Mouse (Mus musculus): ENCODE results near the gene BC005561. TPM values are rescaled to one million over a fixed set of nuclear protein-coding genes. Genes with fewer than 3 reads are reported as not detected.
"Not testable (repeated sequence)": the region's sequence is repeated elsewhere in the genome, so short reads cannot be mapped to it uniquely, and the experiment has no call there.

The BC005561 gene
- polyA plus RNA-seq (2017; shearing (Covaris generic)): 1 to 10 TPM; 2.1 to 3.7 (median 2.9) TPM

DNA sequence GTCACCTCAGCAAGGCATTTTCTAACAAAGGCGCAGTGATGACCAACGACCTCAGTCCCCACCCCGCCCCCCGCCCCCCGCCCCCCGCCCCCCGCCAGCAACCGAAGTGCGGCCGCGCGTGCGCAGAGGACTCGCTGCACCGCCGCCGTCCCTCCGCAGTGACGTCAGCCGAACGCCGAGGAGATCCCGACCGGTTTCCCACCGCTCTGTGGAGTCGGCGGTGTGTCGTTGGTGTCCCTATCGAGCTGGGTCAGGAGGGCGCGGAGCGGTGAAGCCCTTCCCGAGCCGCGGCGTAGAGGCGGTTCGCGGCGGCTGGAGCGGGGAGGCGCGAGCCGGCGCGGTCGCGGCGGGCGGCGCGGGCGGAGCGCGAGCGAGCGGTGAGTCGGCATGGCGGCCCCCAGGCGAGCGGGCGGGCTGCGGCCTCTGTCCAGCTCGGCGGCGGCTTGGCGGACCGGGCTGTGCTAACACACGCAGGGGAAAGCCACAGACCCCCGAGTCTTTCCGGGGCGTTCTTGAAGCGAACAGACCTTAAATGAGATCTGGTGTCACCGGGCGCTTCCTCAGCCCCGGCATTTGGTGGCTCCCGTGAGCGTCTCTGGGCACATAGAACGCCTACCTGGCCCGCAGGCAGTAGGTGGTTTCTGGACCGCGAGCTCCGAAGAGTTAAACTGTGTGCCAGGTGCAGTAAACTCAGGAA is at the start of gene BC005561:
BC005561 (plus strand) TSS at position 158 of the 697 bp plus-strand sequence.
- peak; percentile 81 for ATAC-seq

DNA sequence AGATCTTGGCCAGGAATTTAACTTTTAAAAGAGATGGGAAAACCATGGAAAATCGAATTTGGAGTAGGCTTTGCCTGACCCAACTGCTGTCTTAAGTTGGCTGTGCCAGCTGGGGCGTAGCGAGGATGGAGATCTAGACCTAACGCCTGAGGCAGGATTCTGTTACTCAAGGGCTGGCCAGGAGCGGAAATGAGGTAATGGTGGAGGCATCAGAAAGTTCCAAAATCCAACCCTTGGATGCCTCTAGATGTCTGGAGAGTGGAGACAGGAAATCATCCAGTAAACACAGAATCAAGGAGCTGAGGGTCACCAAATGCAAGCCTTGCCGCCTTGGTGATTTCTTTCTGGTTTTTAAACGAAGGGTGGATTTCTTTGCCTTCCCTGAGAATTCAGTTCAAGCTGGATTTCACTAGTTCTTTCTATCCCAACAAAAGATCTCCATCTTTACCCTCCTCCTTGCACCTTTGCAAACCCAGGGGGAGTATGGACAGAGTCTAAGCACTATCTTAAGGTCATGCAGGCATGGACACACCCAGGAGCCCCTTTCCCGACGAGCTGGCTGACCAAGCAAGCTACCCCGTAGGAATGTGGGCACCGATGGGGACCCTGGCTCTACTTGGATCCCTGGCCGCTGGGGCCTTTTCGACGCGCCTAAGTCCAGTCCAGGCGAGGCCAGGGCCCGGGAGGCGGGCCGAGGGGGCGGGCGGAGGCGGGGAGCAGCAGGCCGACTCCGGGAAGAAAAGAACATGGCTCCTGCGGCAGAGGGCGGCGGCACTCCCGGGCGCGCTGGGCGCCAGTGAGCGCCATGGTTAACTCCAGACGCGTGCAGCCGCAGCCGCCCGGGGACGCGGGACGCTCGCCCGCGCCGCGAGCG is 49.1 kb upstream of the BC005561 start, which contains the start of gene Pkd2:
Pkd2 (plus strand) TSS at position 619 of the 874 bp plus-strand sequence.
- no peak for ATAC-seq

DNA sequence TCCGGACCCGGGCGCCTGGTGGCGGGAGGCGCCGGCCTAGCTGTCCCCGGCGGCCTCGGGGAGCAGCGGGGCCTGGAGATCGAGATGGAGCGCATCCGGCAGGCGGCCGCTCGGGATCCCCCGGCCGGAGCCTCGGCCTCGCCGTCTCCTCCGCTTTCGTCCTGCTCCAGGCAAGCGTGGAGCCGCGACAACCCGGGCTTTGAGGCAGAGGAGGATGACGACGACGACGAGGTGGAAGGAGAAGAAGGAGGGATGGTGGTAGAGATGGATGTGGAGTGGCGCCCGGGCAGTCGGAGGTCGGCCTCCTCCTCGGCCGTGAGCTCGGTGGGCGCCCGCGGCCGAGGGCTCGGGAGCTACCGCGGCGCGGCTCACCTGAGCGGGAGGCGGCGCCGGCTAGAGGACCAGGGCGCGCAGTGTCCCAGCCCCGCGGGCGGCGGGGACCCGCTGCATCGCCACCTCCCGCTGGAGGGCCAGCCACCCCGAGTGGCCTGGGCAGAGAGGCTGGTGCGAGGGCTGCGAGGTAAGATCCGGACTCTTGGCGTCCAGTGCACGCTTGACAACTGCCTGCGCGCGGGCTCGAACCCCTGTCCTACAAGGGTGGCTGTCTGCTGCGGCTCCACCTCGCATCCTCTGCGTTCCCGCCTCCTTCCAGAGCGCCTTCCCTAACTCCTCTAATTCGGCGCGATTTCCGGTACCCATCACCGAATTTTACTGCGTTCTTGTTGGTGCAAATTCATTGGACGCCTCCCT is 48.3 kb upstream of the BC005561 start:
- no peak for ATAC-seq

DNA sequence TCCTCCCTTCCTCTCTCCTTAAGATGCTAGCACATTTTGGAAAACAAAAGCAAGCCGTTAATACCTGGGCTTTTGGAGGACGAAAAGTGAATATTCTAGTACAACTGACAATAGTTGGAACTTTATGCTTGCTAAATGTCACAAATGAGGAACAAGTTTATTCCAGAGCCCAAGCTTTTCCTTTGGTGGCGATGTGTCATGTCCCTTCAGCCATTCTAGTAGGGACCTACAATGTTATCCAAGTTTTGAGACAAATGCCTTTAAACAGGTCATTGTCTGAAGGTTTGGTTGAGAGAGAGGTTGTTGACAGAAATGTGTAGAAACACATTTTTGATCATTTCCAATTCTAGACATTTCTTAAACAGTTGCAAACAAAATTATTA is 47.7 kb upstream of the BC005561 start:
- ATAC-seq: no peak

DNA sequence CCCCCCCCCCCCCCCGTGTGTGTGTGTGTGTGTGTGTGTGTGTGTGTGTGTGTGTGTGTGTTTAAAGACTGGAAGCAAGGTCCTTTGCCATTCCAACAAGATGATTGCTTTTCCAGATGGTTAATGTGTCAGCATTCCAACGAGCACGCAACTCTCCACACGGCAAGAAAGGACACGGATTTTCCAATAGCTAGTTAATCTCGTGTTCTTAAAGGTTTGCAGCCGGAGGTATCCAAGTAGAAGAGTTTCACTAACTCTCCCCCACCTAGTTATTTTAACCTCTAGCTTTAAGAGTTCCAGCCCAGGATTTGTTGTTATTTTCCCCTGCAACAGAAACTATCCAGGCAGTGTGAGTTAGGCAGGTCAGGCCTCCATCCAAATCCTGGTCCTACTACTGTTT is 47.3 kb upstream of the BC005561 start:
- no peak for ATAC-seq

DNA sequence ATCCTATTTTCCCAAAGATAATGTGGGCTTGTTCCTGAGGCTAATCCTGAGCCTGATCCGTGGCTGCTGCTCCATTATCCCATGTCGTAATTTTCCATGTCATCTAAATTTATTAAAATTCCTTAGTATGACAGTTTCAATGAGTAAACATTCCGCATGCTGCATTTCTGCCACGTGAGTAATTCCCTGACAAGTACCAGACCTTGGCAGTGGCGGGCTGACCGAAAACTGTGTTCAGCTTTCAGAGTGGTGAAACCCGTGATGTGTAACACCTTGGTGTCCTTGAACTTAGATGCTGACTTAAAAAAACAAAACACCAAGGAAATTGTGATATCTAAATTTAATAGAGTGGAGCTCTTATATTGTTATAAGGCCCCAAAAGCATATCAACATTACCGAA is 42.9 kb upstream of the BC005561 start:
- ATAC-seq: no peak

DNA sequence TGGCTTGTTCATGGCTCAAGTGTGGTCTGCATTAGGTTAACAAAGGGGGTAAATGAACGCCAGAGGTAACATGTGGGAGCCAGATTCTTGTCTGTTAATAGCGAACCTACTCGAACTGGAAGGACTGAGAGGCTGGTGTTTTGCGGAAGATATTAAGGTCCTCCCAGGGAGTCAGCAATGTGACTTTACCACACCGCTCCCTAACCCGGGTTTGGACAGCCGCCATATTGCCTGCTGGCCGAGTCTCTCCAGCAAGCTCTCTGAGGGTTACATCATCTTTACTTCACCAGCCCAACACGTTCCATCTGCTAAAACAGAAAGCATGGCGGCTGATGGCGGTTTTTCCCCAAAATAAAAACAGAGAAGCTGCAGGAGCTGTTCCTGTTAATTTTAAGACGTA is 42.4 kb upstream of the BC005561 start:
- ATAC-seq: no peak

DNA sequence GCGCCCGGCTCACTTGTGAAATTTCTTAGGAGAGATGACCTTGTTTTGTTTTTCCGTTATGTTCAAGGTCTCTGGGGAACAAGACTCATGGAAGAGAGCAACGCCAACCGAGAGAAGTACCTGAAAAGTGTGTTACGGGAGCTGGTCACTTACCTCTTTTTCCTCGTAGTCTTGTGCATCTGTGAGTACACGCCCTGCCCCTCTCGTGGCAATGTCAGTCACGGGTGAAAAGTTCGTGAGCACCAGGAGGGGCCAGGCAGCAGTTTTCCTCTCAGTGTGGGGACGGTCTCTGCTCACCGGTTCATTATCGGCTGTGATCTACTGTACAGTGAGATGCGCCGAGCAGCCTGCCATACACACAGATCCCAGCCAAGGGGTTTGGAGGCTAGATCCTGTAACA is 41.3 kb upstream of the BC005561 start:
- ATAC-seq: no peak

DNA sequence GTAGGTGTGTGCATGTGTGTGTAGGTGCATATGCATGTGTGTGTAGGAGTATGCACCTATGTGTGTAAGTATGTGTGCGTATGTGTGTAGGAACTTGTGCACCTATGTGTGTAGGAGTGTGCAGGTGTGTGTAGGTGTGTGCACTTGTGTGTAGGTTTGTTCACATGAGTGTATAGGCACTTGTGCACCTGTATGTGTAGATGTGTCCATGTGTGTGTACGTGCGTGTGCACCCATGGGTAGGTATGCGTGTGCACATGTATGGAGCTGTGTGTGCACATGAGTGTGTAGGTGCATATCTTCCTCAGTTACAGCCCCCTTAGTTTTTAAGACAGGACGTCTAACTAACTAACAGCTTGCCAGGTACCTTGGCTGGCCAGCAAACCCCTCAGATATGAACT is 39.6 kb upstream of the BC005561 start:
- ATAC-seq: no peak

DNA sequence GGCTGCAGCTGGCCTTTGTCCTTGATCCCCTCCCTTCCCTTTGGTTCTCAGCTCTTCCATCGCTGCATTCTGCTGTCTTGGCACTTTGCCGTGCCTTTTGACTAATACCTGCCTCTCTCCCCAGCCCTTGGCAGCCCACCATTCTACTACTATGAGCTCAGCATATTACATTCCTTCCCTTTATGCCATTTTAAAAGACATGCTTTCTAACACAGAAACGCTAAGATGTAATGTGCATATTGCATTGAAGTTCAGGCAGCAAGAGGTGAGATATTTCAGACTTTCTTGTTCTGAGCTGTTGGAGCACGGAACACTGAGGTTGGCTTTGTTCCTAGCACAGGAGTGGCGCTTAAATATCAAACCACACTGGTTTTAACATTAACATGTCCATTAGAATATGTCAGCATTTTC is 37.2 kb upstream of the BC005561 start:
- no peak for ATAC-seq

DNA sequence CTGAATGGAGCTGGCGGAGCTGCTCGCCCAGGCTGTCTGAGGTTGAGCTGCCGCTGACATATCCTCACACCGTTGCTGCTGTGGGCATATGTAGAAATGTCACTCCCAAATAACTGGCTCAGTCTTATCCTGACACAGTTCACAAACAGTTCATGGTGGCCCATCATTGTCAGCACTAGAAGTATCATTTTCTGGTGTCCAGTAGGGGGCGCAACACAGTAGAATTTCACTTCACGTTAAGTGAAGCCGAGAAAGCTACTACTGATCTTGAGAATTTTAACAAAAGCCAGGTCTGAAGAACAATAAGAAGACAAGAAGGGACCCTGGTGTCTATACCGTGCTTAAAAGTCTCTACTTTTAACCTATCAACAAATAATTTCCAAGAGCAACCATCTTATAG is 35.8 kb upstream of the BC005561 start:
- ATAC-seq: no peak

DNA sequence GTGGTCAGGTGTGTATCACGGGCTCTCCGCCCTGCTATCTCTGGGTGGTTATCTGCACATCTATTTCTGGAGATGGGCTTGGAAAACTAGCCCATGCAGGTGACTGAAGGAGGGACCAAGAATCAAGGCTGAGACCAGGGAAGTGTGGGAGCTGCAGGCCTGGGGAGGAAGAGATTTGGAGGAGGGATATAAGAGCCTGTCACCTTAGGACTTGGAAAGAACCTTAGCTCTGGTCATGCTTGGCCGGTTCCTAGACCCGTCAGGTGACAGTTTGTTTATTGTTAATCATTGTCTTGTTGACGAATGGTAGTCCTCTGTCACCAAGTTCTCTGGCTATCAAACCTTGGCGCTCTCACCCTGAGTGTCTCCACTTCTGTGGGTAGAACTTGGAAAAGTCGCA is 27.8 kb upstream of the BC005561 start:
- ATAC-seq: no peak

DNA sequence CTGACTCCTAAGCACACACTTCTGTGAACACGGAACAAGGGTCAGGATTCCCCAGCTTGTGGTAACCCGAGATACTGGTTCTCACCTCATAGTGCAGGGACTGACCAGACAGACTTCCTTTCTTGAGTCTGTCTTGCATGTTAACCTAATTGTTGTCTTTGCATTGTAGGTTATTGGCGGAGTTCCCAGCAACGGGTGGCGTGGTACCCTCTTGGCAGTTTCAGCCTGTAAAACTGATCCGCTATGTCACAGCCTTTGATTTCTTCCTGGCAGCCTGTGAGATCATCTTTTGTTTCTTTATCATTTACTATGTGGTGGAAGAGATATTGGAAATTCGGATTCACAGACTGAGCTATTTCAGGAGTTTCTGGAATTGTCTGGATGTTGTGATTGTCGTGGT is 25.3 kb upstream of the BC005561 start:
- no peak for ATAC-seq

DNA sequence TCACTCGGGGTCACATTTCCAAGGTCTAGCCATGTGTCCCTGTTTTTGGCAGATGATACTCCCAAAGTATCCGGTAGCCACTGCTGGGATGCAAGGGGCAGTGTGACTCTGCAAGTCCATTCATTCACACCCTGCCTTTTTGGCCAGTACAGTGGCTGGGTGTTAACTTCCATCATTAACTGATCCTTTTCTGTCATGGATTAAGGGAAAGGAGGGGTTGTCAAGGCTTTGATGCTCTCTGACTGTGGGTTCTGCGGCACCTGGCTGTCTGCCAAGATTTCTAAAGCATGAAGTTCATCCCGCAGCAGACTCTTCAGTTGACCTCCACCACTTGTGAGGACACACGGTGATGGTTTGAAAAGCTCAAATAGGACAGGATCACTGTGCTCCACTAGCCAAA is 16.6 kb upstream of the BC005561 start:
- no peak for ATAC-seq

DNA sequence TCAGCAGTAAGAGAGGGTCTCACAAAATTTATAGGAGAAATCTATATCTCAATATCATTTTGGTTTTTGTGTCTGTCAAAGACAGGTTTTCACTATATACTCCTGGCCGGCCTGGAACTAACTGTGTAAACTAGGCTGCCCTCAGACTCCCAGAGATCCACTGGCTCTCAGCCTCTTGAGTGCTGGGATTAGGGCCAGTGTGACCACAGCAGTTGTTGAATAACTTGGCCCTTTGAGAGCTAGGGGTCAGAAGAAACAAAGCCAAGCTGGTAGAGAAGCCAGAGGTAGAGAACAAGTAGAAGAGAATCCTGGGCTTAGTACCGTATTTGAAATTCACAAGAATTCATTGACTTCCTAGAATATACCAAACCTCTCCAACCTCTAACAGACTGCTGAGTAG is 3.3 kb upstream of the BC005561 start:
- ATAC-seq: no peak

DNA sequence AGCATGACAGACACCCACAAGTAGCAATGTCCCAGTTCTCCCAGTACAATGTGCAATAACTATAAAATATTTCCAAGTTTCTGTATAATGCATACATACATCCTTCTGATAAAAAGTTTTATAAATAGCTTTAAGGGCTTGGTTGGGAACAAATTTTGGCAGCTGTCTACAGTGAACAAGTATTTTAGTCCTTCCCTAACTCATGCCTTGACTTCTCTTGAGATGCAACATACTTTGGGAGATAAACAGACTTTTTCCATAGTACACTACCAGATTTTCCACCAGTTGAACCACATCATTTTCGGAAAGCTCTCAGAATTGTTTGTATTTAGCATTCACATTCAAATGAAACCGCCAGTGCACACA is 340 bp upstream of the BC005561 start:
- ATAC-seq: no peak

DNA sequence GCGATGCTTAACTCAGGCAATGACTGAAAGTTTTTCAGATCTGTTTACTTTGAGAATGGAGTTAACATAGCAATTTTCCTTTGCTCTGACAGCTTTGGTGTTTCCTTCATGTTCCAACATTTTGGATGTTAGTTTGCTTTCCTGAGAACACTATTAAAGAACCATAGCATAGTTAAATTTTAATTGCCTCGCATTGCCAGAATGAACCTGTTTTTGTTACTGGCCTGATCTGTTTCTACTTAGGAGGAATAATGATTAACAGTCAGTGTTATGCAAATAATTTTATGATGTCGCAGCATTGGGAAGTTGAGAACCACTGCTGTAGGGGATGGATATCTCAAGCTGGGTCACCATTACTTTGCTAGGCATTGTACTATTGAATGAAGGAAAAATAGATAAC is 3.1 kb downstream of the BC005561 start:
- ATAC-seq: no peak

DNA sequence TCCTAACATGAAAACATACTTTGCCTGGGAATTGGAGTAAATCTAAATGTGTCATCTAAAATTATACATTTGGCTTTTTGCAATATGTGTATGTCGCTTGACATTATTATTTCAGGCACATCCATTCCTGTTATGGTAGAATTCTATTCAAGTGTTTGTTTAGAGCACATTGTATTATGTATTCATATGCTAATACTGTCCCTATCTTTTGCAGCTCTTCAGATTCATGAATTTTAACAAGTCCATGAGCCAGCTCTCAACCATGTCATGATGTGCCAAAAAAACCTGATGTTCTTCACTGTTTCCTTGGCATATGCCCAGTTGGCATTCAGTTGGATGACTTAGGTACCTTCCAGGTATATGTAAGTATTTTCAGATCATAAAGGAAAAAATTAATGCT is 30.5 kb downstream of the BC005561 start:
- no peak for ATAC-seq

DNA sequence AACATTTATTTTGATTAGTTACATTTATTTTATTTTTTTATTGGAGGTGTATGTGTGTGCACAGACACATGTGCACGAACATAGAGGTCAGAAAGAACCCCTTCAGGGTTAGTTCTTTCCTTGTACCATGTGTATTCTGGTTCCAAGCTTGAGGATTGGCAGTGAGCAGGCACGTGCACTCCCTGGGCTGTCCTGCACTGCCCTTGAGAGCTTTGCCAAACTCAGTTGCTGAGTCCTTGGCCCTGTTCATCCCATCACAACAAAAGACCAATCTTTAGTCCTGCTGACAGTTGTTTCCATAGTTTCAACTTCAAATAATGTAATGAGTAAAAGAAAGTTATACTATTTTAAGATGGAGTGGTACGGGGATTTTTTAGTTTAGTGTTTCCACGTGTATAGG is 31.2 kb downstream of the BC005561 start:
- ATAC-seq: no peak

DNA sequence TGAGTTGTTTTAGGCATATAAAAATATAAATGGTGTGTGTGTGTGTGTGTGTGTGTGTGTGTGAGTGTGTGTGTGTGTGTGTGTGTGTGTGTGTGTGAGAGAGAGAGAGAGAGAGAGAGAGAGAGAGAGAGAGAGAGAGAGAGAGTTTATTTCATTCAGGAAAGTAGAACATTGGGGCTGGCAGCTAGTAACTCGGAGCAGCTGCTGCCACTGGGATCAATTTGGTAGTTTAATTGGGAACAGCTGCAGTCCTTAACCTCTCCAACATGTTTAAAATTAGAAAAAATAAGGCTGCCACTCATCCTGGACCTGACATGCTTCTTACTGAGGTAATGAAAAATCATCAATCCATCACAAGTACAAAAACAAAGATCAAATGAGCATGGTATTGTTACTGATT is 59.9 kb downstream of the BC005561 start:
- not testable (repeated sequence) for ATAC-seq

DNA sequence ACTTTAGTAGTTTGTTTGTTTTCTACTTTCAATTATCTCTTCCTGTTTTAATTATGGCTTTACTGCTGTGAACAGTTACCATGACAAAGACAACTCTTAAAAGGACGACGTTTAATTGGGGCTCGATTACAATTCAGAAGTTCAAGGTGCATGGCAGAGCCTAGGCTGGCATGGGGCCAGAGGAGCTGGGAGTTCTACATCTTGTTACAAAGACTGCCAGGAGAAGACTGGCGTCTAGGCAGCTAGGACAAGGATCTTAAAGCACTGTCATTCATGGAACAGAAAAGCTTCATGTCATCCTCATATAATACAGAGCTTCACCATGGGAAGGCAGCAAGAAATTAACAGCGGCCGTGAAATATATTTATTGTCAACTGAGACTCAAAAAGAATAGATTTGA is 62.6 kb downstream of the BC005561 start:
- no peak for ATAC-seq

DNA sequence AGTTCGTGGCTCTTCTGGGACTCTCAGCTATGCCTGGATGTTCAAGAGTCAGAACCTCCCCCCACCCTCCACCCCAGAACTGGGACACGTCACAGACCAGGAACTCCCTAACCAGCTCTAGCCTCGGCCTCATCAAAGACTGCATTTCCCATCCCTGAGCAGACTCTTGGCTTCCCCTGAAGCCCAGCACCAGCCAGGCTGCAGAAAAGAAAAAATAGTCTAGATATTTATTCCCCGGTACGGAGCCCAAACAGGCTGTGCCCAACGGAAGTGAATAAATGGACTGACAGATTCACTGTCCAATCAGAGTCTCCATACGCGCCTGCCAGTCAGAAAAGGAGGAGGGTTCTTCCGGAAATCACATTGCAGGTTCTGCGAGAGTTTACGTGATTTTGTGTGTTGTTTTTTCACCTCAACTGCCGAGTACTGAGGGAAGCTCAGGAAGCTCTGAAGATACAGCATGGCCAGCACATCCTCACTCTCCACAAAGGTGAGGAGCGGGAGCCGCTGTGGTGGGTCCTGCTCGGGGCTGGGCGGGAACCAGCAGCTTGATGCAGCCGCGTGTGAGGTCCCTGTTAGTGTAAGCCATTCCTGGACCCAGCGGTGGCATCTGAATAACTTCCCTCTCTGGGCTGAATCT is 63.2 kb downstream of the BC005561 start:
- ATAC-seq: peak; percentile 100

All from inflammation-experienced regulatory T-cells, adult 6 months (primary cell).